In the genomic region with DNA sequence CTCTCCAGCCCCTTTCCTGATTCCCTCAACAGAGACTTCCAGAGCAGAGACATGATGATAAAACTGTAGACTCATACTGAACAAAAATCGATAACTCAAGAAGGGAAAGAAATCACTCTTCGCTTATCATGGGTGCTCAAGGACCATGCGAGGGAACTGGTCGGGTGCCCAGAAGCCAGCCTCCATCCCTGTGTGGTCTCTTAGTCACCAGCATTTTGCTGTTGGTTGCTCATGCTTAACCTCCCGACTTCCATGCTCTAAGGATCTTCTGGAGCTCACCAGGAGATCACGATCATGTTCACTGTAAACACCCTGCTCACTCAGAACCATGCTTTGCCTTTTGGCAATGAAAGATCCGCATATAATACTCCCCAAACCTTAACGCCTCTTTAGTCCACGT, we compare ENCODE assay signal across 13 mouse cellular contexts.
"Had no signal": no experiment of that assay in that cellular context is flagged by ENCODE, and none has a peak within 500 bp of the region (broad histone marks: within the 10 kb centered on the region; RNA-seq: fewer than 3 reads in every experiment).

No protein-coding gene starts in this region.

- H3K36me3 ChIP-seq: liver, embryonic 15.5 days; midbrain, embryonic 13.5 days had no signal

- H3K4me2 ChIP-seq: liver, embryonic 11.5 days; liver, embryonic 15.5 days; midbrain, embryonic 13.5 days had no signal

- H3K27ac ChIP-seq: limb, embryonic 10.5 days; liver, embryonic 15.5 days; midbrain, embryonic 13.5 days; stomach, postnatal 0 days had no signal

- H3K9me3 ChIP-seq: limb, embryonic 10.5 days; liver, embryonic 15.5 days; midbrain, embryonic 13.5 days had no signal

- H3K4me3 ChIP-seq: limb, embryonic 10.5 days; liver, embryonic 15.5 days; midbrain, embryonic 13.5 days had no signal

- DNase-seq: kidney, adult 9 months; kidney, postnatal 14 days; lung, adult 2 months; lung, postnatal 36 days; right cerebral cortex, adult 18-20 months; right cerebral cortex, postnatal 25 days; thymus, postnatal 4 days had no signal

- H3K9ac ChIP-seq: liver, embryonic 15.5 days; midbrain, embryonic 13.5 days had no signal

- ATAC-seq: lung, postnatal 0 days; midbrain, embryonic 13.5 days had no signal
